Mouse (Mus musculus): ENCODE measurements around the gene Nprl2.

GRCm38 (mm10) chr9:107549297-107550074 lies 7.5 kb downstream of the Nprl2 start:
- TF ChIP-seq CTCF (IDR thresholded peaks at IDR 0.05; ENCODE audit: control insufficient read depth, insufficient read depth, insufficient replicate concordance, low read depth, low read length) (no peak), POLR2A (IDR thresholded peaks at IDR 0.05; ENCODE audit: control insufficient read depth, low read depth, low read length) (peak; percentile 35; the same call in 1 of the 2 replicates)
